Mouse (Mus musculus) heart, postnatal 0 days (tissue): ENCODE data around the gene Srgap1.

ENCODE experiments used
- CTCF ChIP-seq: IDR thresholded peaks from 2 replicates; pipeline ENCODE4 v1.5.1; 2016; ENCODE audit warnings: antibody characterized with exemption, control low read depth, low read depth
- EP300 ChIP-seq: IDR thresholded peaks from 2 replicates; pipeline ENCODE4 v1.6.1; 2016; ENCODE audit warnings: antibody characterized with exemption, low read depth

- TF ChIP-seq EP300 (no peak), CTCF (no peak)
Observed at GRCm38 (mm10) chr10:121971658-121972057, 75.5 kb downstream of the Srgap1 start.
